Mouse (Mus musculus): Measurements from ENCODE around the gene Gmpr2. TPM values are rescaled to one million over a fixed set of nuclear protein-coding genes. Genes with fewer than 3 reads are reported as not detected.
A peak's percentile ranks its signal among the peaks of the same experiment; 100 is the strongest.

Gene Gmpr2
- polyA plus RNA-seq, 1 experiment from 2014 or later = 45.7 TPM

DNA sequence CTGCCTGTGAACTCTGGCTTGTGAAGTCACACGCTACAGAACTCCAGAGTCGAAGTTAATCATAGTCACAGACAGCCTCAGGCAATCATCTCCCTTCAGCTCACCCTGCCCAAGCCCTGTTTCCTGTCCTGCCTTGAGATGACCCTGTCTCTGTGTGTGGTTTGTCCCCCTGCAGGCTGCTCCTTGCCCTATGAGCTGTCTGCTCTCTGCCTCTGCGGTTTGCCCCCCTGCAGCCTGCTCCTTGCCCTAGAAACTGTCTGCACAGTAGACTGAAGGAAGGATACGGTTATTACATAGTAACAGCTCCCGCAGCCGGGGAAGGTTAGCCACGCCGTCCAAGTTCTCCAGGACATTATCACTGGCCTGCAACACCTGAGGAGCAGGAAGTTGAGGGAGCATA lies 45.1 kb downstream of the Gmpr2 start:
- Histone ChIP-seq H3K27ac (replicated peaks) (no peak overlapping the region), H3K4me1 (replicated peaks) (peaks cover 11% of the 10 kb centered on the region), H3K9me3 (no peaks in the 10 kb centered on the region), H3K4me3 (no peak overlapping the region), H3K27me3 (peaks cover 7% of the 10 kb centered on the region; the same call in 1 of the 2 replicates), H3K9ac (no peak overlapping the region), H3K36me3 (peaks cover 12% of the 10 kb centered on the region), H3K4me2 (no peak overlapping the region)
- 81% methylated on average over 8 of the region's 8 CpGs for WGBS
- ATAC-seq (ENCODE audit: low FRiP score, low read depth) = no peak

DNA sequence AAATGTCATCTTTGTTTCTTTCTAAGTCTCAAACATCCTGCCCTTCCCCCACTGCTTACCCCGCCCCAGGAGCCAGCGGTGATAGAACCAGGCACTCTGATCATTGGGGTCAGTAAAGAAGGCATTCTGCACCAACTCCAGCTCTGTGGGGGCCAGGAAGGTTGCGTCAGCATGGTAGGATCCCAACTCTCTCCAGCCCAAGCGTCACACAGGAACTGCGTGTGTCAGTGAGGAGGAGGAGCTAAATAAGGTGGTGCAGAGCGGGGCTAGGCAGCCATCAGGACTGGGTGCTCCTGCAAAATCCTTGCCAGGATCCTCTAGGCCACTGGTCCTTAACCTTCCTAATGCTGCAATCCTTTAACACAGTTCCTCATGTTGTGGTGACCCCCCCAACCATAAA lies 48.0 kb downstream of the Gmpr2 start:
- no peak overlapping the region for H3K9ac ChIP-seq
- no peak overlapping the region for H3K27ac ChIP-seq (replicated peaks)
- no peak overlapping the region for H3K4me2 ChIP-seq
- ATAC-seq (ENCODE audit: low FRiP score, low read depth) = no peak
- peaks cover 15% of the 10 kb centered on the region for H3K4me1 ChIP-seq (replicated peaks)
- no peak overlapping the region for H3K4me3 ChIP-seq
- H3K9me3 ChIP-seq = no peaks in the 10 kb centered on the region
- peaks cover 12% of the 10 kb centered on the region for H3K36me3 ChIP-seq
- no peaks in the 10 kb centered on the region for H3K27me3 ChIP-seq
- 88% methylated on average over 6 of the region's 6 CpGs for WGBS

DNA sequence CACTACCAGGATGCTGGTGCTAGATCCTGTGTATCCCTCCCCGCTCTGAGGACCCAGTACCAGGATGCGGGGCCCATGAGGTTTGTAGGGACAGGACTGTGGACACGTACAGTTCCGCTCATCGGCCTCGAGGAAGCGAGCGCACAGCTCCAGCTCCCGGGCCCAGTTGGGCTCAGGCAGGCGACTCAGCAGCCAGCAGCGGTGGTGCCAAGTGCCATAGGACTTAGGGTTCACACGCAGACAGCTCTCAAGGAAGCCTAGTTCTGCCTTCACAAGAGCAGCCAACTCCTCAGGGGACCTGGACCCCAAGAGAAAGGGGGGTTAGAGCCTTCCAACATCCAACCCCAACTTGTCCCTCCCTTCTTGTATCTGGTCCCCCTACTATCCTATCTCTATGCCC lies 48.9 kb downstream of the Gmpr2 start:
- H3K9me3 ChIP-seq = no peaks in the 10 kb centered on the region
- 93% methylated on average over 12 of the region's 12 CpGs for WGBS
- H3K27ac ChIP-seq (replicated peaks) = no peak overlapping the region
- ATAC-seq (ENCODE audit: low FRiP score, low read depth) = no peak
- H3K4me3 ChIP-seq = peak overlapping the region; percentile 62; the same call in 1 of the 2 replicates
- H3K4me1 ChIP-seq (replicated peaks) = peaks cover 15% of the 10 kb centered on the region
- H3K4me2 ChIP-seq = peak overlapping the region; percentile 65; the same call in 1 of the 2 replicates
- H3K36me3 ChIP-seq = peaks cover 12% of the 10 kb centered on the region
- no peaks in the 10 kb centered on the region for H3K27me3 ChIP-seq
- H3K9ac ChIP-seq = no peak overlapping the region

GRCm38 (mm10) chr14:55721076-55721475 lies 49.3 kb downstream of the Gmpr2 start:
- Histone ChIP-seq H3K4me2 (peak overlapping the region; percentile 65), H3K27me3 (no peaks in the 10 kb centered on the region), H3K36me3 (peaks cover 12% of the 10 kb centered on the region), H3K4me1 (replicated peaks) (peaks cover 15% of the 10 kb centered on the region), H3K4me3 (peak overlapping the region; percentile 62), H3K9ac (peak overlapping the region; percentile 62), H3K9me3 (no peaks in the 10 kb centered on the region), H3K27ac (replicated peaks) (peak overlapping the region; percentile 82; the same call in 1 of the 2 replicates)
- ATAC-seq (ENCODE audit: low FRiP score, low read depth) = no peak
- 78% methylated on average over 6 of the region's 6 CpGs for WGBS

- Histone ChIP-seq H3K9me3 (no peaks in the 10 kb centered on the region), H3K4me1 (replicated peaks) (peaks cover 15% of the 10 kb centered on the region), H3K27ac (replicated peaks) (peak within 1 kb of the TSS; percentile 82), H3K9ac (peak within 1 kb of the TSS; percentile 62), H3K36me3 (peaks cover 12% of the 10 kb centered on the region), H3K4me3 (peak within 1 kb of the TSS; percentile 62), H3K27me3 (no peaks in the 10 kb centered on the region), H3K4me2 (peak within 1 kb of the TSS; percentile 65)
- WGBS = under 1% methylated on average over 49 of the region's 50 CpGs
- ATAC-seq (ENCODE audit: low FRiP score, low read depth) = peak; percentile 97
Measured at GRCm38 (mm10) chr14:55721700-55722437, 50.1 kb downstream of the Gmpr2 start, which contains the start of gene Rabggta. Gene Rabggta, minus strand, starts transcription at chr14:55722263.

DNA sequence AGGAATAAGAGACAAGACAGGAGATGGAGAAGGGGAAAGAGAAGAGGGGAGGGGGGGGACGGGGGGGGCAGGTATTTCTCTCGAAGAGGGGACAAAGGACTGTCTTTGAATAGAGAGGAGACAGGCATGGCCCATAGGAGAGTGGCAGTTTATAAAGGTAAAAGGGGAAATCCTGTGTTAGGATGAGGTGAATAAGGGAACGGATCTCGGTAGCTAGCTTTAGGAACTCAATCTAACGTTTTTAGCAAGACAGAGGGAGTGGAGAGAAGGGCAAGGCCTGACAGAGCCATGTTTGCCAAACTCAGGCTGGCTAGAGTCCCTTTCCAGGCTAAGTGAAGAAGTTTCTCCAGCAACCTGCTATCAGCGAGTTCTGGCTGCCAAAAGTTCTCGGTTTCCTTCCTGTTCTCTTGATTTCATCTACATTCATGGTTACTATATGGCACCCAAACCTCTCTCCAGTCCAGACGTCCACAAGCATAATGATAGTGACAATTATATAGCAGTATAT lies 50.8 kb downstream of the Gmpr2 start:
- 0 out of 2 replicates have a peak overlapping the region, but pooled peaks have one; percentile 25 for H3K27ac ChIP-seq (replicated peaks)
- H3K4me1 ChIP-seq (replicated peaks) = peaks cover 15% of the 10 kb centered on the region
- H3K27me3 ChIP-seq = no peaks in the 10 kb centered on the region
- no peak overlapping the region; the same call in 1 of the 2 replicates for H3K9ac ChIP-seq
- 47% methylated on average over 8 of the region's 8 CpGs for WGBS
- H3K36me3 ChIP-seq = peaks cover 10% of the 10 kb centered on the region
- peak overlapping the region; percentile 65 for H3K4me2 ChIP-seq
- H3K9me3 ChIP-seq = no peaks in the 10 kb centered on the region
- H3K4me3 ChIP-seq = peak overlapping the region; percentile 62
- no peak; the same call in 1 of the 2 replicates for ATAC-seq (ENCODE audit: low FRiP score, low read depth)

GRCm38 (mm10) chr14:55723433-55723832 lies 51.7 kb downstream of the Gmpr2 start:
- Histone ChIP-seq H3K4me3 (no peak overlapping the region), H3K27ac (replicated peaks) (no peak overlapping the region), H3K36me3 (peaks cover 4% of the 10 kb centered on the region; the same call in 1 of the 2 replicates), H3K9ac (no peak overlapping the region), H3K27me3 (no peaks in the 10 kb centered on the region), H3K9me3 (no peaks in the 10 kb centered on the region), H3K4me2 (no peak overlapping the region), H3K4me1 (replicated peaks) (peaks cover 15% of the 10 kb centered on the region)
- 97% methylated on average over 7 of the region's 7 CpGs for WGBS
- ATAC-seq (ENCODE audit: low FRiP score, low read depth) = no peak

DNA sequence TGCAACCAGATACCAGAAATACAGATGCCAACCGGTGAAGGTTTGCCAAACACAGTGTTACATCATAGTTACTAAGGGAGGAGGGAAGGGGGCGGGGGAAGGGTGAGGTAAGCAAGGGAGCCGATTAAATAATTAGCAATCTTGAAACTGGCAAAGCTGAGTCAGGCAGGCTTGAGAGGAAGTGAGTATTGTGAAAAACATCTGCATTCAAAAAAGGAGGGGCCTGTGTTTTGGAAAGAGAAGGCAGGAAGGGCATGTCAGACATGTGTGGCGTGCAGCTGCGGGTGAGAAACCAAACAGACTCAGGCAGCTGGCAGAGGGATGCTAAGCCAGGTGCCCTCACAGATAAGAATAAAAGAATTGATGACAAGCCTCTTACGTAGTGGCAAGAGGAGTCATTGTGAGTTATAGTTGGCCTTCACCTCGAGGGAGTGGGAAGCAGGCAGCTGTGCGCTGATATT lies 52.7 kb downstream of the Gmpr2 start:
- Histone ChIP-seq H3K27me3 (no peaks in the 10 kb centered on the region), H3K9me3 (no peaks in the 10 kb centered on the region), H3K36me3 (no peaks in the 10 kb centered on the region), H3K9ac (no peak overlapping the region), H3K4me1 (replicated peaks) (peaks cover 15% of the 10 kb centered on the region), H3K4me3 (no peak overlapping the region), H3K27ac (replicated peaks) (no peak overlapping the region), H3K4me2 (no peak overlapping the region)
- no peak for ATAC-seq (ENCODE audit: low FRiP score, low read depth)
- 60% methylated on average over 8 of the region's 8 CpGs for WGBS

DNA sequence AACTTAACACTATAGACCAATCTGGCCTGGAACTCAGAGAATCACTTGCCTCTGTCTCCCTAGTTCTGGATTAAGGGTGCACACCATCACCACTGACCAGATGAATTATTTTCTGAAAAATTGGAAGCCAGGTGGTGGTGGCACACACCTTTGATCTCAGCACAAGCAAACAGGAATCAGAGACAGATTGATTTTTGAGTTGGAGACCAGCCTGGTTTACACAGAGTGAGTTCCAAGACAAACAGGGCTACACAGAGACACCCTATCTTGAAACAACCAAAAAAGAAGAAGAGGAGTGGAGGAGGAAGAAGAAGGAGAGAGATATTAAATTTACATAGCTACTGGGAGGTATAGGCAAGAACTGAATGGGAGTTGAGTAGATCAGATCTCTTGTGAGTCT lies 54.5 kb downstream of the Gmpr2 start:
- Histone ChIP-seq H3K4me1 (replicated peaks) (peaks cover 7% of the 10 kb centered on the region), H3K9ac (no peak overlapping the region), H3K4me2 (no peak overlapping the region), H3K36me3 (no peaks in the 10 kb centered on the region), H3K4me3 (no peak overlapping the region), H3K9me3 (no peaks in the 10 kb centered on the region), H3K27ac (replicated peaks) (no peak overlapping the region), H3K27me3 (no peaks in the 10 kb centered on the region)
- ATAC-seq (ENCODE audit: low FRiP score, low read depth) = no peak

- no peak for ATAC-seq (ENCODE audit: low FRiP score, low read depth)
- H3K36me3 ChIP-seq = no peaks in the 10 kb centered on the region
- no peak overlapping the region for H3K4me3 ChIP-seq
- H3K4me1 ChIP-seq (replicated peaks) = no peaks in the 10 kb centered on the region
- no peaks in the 10 kb centered on the region for H3K27me3 ChIP-seq
- no peak overlapping the region for H3K27ac ChIP-seq (replicated peaks)
- no peaks in the 10 kb centered on the region for H3K9me3 ChIP-seq
- H3K4me2 ChIP-seq = no peak overlapping the region
- WGBS = 73% methylated on average over 8 of the region's 8 CpGs
- H3K9ac ChIP-seq = no peak overlapping the region
Measured at GRCm38 (mm10) chr14:55727889-55728685, 56.3 kb downstream of the Gmpr2 start.
